ENCODE assay signal across 8 mouse cellular contexts in the genomic region with DNA sequence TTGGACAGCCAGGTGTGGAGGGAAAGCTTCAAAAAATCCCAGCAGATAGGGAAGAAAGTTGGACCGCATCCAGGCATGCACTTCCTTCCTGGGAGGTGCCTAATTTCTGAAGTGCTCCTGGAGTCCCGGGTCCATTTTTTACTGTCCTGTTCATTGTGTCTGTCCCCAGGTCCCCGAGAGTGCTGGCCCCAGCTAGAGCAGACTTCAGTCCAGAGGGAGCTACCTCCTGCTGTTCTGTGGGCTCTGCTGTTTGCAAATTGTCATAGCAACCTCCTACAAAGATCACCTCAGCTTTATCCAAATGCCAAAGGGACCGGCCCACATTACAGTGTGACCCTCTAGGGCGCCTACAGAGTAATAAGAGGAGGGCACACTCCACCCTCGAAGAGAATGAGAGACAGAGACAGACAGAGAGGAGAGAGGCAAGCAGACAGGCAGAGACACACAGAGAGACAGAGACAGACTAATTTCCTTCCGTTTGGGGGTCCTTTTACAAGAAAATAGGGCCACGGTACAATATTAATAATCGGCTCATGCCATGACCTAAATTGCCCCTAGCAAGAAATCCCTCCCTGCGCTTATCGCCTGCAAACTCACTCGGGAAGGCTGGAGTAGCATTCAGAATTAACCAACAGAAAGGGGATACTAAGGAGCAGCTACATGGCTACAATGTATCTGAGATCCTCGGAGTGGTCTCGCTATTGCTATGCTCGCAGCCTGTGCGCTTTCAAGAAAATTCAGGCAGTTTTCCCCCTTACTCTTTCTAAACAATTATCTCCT. TPM values are rescaled to one million over a fixed set of nuclear protein-coding genes. Genes with fewer than 3 reads are reported as not detected.
DNase-seq lines count a peak whose midpoint lies in the region; ATAC-seq and TF ChIP-seq lines count a peak whose summit lies in the region.

Dyrk2 (minus strand) TSS at position 9 of the 780 bp plus-strand sequence.

- peak; percentile 56 for DNase-seq in adrenal gland, postnatal 10 days
- no peak for DNase-seq in heart, postnatal 0 days (ENCODE audit: low spot score)
- DNase-seq in large intestine, adult 2 months (ENCODE audit: low read depth, low spot score) = peak; percentile 59
- DNase-seq in lung, postnatal 10 days = peak; percentile 61
- peak; percentile 43 for DNase-seq in retina, postnatal 7 days (ENCODE audit: low read depth, low spot score)

- peak within 1 kb of the TSS; percentile 3; the same call in 1 of the 2 replicates for H3K27ac ChIP-seq in embryonic fibroblast, embryonic 13.5 days (ENCODE audit: insufficient read depth, low read length)
- peak within 1 kb of the TSS; percentile 99 for H3K27ac ChIP-seq in heart, postnatal 0 days (ENCODE audit: low read depth)

- H3K9ac ChIP-seq in heart, postnatal 0 days (replicated peaks; ENCODE audit: low read depth, low read length) = peak within 1 kb of the TSS; percentile 100

- H3K4me3 ChIP-seq in erythroblast, embryonic 14.5 days (replicated peaks) = peak within 1 kb of the TSS; percentile 71
- peak within 1 kb of the TSS; percentile 52 for H3K4me3 ChIP-seq in embryonic fibroblast, embryonic 13.5 days (ENCODE audit: insufficient read depth, low read length)
- peak within 1 kb of the TSS; percentile 98 for H3K4me3 ChIP-seq in heart, postnatal 0 days (ENCODE audit: low read depth, low read length)

- no peaks in the 10 kb centered on the region for H3K36me3 ChIP-seq in erythroblast, embryonic 14.5 days (ENCODE audit: control insufficient read depth)
- peaks cover 2% of the 10 kb centered on the region; the same call in 1 of the 2 replicates for H3K36me3 ChIP-seq in heart, postnatal 0 days (replicated peaks; ENCODE audit: control insufficient read depth, insufficient read depth, low read length)

- no peak for ATAC-seq in erythroblast, adult 5-6 weeks (replicated peaks; ENCODE audit: low FRiP score, poor library complexity, severe bottlenecking)
- ATAC-seq in heart, postnatal 0 days (ENCODE audit: insufficient read depth, low read depth) = no peak

- peak within 1 kb of the TSS; percentile 87 for H3K4me2 ChIP-seq in heart, postnatal 0 days (ENCODE audit: low read depth, low read length)

- peaks cover 27% of the 10 kb centered on the region for H3K27me3 ChIP-seq in erythroblast, embryonic 14.5 days (ENCODE audit: control insufficient read depth)
- H3K27me3 ChIP-seq in heart, postnatal 0 days (ENCODE audit: control insufficient read depth, insufficient read depth, low read length) = no peaks in the 10 kb centered on the region

- TF ChIP-seq CTCF in embryonic fibroblast, embryonic 13.5 days (IDR thresholded peaks at IDR 0.05; ENCODE audit: borderline replicate concordance, insufficient read depth, low read length) = no peak
- TF ChIP-seq CTCF in heart, postnatal 0 days (IDR thresholded peaks at IDR 0.05; ENCODE audit: low read depth) = no peak

- peaks cover 5% of the 10 kb centered on the region for H3K9me3 ChIP-seq in erythroblast, embryonic 14.5 days (ENCODE audit: control insufficient read depth, low read length)
- no peaks in the 10 kb centered on the region for H3K9me3 ChIP-seq in heart, postnatal 0 days (replicated peaks; ENCODE audit: control insufficient read depth, low read length)

- TF ChIP-seq EP300 in heart, postnatal 0 days (IDR thresholded peaks at IDR 0.05; ENCODE audit: low read depth) = no peak

- WGBS in heart, postnatal 0 days = 18% methylated on average over 16 of the region's 16 CpGs
- 33% methylated on average over 16 of the region's 16 CpGs for WGBS in large intestine, adult 2 months

- TF ChIP-seq POLR2A in embryonic fibroblast, embryonic 13.5 days (IDR thresholded peaks at IDR 0.05; ENCODE audit: low read depth, low read length) = no peak

- peaks cover 20% of the 10 kb centered on the region for H3K4me1 ChIP-seq in erythroblast, embryonic 14.5 days (ENCODE audit: control insufficient read depth)
- peaks cover 4% of the 10 kb centered on the region; the same call in 1 of the 2 replicates for H3K4me1 ChIP-seq in embryonic fibroblast, embryonic 13.5 days (ENCODE audit: control insufficient read depth, insufficient read depth, low read length)
- peaks cover 17% of the 10 kb centered on the region; the same call in 1 of the 2 replicates for H3K4me1 ChIP-seq in heart, postnatal 0 days (ENCODE audit: control insufficient read depth, insufficient read depth)

RNA-seq across cellular contexts. Expression of gene Dyrk2, which starts in this region (rescaled TPM):
- polyA plus RNA-seq in erythroblast, embryonic 14.5 days (2012) = 0.06 and 0.18 TPM in 2 replicates
- 4.8 and 6.7 TPM in 2 replicates for total RNA-seq in erythroblast, adult 5-6 weeks (2015; ENCODE audit: low replicate concordance)
- 2.6 and 8.9 TPM in 2 replicates for total RNA-seq in erythroblast, adult 5-6 weeks (2017; ENCODE audit: low replicate concordance)
- total RNA-seq in adrenal gland, postnatal 10 days (2021) = 10 to 100 TPM; 46.1 to 48.6 TPM
- 34.9 and 42.7 TPM in 2 replicates for polyA plus RNA-seq in embryonic fibroblast, embryonic 13.5 days (2011; ENCODE audit: insufficient read length, low read depth, missing spikeins)
- 45.5 and 65.7 TPM in 2 replicates for total RNA-seq in heart, postnatal 0 days (2014; rRNA removed; ENCODE audit: low replicate concordance)
- 6.8 and 9.8 TPM in 2 replicates for polyA plus RNA-seq in heart, postnatal 0 days (2015; fragmentation: Nextera tagmentation; extraction: Ambion mirVana)
- 14.9 and 34.4 TPM in 2 replicates for polyA plus RNA-seq in large intestine, adult 2 months (2012; rRNA removed)
